Mouse (Mus musculus): ENCODE results near the gene Gstt3. TPM values are rescaled to one million over a fixed set of nuclear protein-coding genes. Genes with fewer than 3 reads are reported as not detected.

Gstt3 gene
- total and polyA plus RNA-seq, 3 experiments: 72.3 to 163 (median 109) TPM

DNA sequence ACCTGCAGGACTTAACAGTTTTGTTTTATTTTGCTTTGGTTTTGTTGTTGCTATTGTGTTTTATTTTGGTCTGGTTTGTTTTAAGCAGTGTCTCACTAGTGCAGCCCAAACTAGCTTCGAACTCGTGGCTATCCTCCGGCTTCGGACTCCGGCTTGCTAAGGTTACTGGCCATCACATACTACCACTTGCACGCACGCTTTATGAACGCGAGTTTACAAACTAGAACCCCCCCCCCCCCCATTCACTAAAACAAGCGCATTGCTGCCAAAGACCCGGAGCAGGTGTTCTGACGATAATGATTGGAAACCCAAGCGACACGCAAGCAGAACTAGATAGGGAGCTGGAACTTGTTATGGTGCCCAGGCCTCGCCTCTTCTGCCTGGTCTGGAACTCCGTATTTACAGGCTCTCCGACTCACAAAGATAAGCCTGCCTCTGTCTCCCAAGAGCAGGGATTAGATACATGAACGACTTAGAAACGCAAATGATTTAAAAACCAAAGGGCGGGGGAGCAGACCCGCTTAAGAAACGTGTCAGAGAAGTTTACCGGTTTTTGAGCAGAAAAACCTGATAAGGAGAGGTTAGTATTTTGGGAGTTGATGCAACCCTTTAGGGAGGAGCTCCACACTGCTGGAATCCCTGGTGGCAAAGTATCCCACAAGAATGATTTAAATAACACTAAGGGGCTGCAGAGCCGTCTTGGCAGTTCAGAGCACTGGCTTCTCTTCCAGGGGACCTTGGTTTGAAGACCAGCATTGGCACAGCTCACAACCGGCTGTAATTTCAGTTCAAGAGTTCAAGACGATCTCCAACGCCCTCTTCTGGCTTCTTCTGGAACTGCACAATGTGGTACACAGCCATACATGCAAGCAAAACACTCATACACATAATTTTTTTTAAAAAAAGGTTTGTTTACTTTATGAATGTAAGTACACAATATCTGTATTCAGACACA lies 16.4 kb downstream of the Gstt3 start (continued):
- TF ChIP-seq BHLHE40 (IDR thresholded peaks at IDR 0.05; ENCODE audit: low read depth, low read length): 0 out of 2 replicates have a peak, but pooled peaks have one; percentile 10
- TF ChIP-seq MEF2A (IDR thresholded peaks at IDR 0.05; ENCODE audit: borderline replicate concordance, low read depth, low read length): 0 out of 2 replicates have a peak, but pooled peaks have one; percentile 20
- peak; percentile 71 to 78 for TF ChIP-seq CTCF (conservative IDR thresholded peaks at IDR 0.05 in 1 of 2, IDR thresholded peaks at IDR 0.05 in 1 of 2; ENCODE audit: low read depth in 2 of 2, low read length in 2 of 2)
- TF ChIP-seq JUND (conservative IDR thresholded peaks at IDR 0.05; ENCODE audit: low read depth, low read length): no peak
- TF ChIP-seq NRF1 (IDR thresholded peaks at IDR 0.05; ENCODE audit: low read depth, low read length): no peak
- no peak for TF ChIP-seq RCOR1 (conservative IDR thresholded peaks at IDR 0.05; ENCODE audit: low read depth, low read length)
- 0 out of 2 replicates have a peak, but pooled peaks have one; percentile 28 for TF ChIP-seq ETS1 (conservative IDR thresholded peaks at IDR 0.05; ENCODE audit: low read depth, low read length)
- TF ChIP-seq PAX5 (IDR thresholded peaks at IDR 0.05; ENCODE audit: low read length): no peak

DNA sequence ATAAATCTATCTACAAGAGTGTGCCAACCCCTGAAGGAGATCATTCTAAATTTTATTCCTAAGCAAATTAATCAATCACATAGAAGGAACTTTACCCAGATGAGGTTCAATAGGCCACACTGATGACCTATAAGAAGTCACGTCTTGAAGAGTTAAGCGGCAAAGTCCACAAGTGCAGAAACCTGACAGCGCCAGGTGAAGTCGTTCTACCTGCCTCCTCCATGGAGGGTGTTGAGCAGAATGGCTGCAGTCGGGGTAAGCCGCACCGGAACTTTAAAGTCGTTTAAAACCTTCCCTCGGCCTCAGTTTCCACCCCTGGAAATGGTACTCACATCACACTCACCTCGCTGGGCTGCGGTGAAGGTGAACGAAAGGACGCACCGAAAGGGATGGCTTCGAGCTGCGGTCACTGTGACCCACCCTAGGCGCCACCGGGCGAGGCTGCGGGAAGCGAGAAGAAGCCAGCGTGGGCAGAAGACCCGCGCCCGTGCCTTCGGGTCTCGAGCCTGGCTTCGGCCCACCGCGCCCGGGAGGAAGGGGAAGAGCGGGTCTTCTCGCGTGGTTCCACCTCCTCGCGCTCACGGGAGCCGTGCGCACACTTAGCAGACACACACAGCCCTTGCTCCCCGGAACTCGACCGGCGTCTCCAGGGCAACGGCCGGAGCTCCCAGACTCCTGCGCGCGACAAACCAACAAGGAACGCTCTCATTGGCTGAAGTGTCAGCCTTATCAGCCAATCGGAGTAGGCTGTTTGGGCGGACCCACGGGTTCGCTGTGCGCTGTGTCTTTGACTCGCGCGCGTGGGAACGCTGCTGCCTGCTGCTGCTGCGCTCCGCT lies 17.3 kb downstream of the Gstt3 start, which contains the start of gene Cabin1:
Gene Cabin1 (minus strand): TSS at position 660 of the 837 bp plus-strand sequence.
- peak within 1 kb of the TSS; percentile 73 to 97 (median 93) for H3K4me3 ChIP-seq (replicated peaks in 1 of 3; ENCODE audit: low read depth in 2 of 3, low read length in 2 of 3, poor library complexity in 1 of 3)
- H3K9me3 ChIP-seq (replicated peaks; ENCODE audit: low read length): peaks cover 8% of the 10 kb centered on the region
- peaks cover 9 to 31% of the 10 kb centered on the region in 2 experiments for H3K36me3 ChIP-seq (replicated peaks in 1 of 2; ENCODE audit: control insufficient read depth in 1 of 2, insufficient read depth in 1 of 2, low read length in 1 of 2)
- H3K27me3 ChIP-seq (replicated peaks): no peaks in the 10 kb centered on the region
- in situ Hi-C loops (cut with MboI; ENCODE audit: low pct_ligation_motif_present, low pct_unique_long_range_greater_than_20kb, low sequenced_read_pairs) (no loop called here), dilution Hi-C loops (cut with MboI; ENCODE audit: extremely low pct_ligation_motif_present, extremely low pct_unique_long_range_greater_than_20kb, low sequenced_read_pairs) (no loop called here)
- peaks cover 42% of the 10 kb centered on the region for H3K79me2 ChIP-seq (replicated peaks; ENCODE audit: control insufficient read depth, extremely low read depth, insufficient read depth, poor library complexity, severe bottlenecking)
- DNase-seq (ENCODE audit: extremely low read depth): peak; percentile 99
- peak within 1 kb of the TSS; percentile 89 for H3K9ac ChIP-seq (ENCODE audit: insufficient read depth, low read depth)
- peak within 1 kb of the TSS; percentile 84 for H3K4me2 ChIP-seq (ENCODE audit: insufficient read depth, low read depth, poor library complexity, severe bottlenecking)
- H3K4me1 ChIP-seq (ENCODE audit: control insufficient read depth in 1 of 2, insufficient read depth in 2 of 2): peaks cover 8 to 17% of the 10 kb centered on the region in 2 experiments
- H3K27ac ChIP-seq (ENCODE audit: insufficient read depth, low read depth): peak within 1 kb of the TSS; percentile 54
- TF ChIP-seq KAT2A (IDR thresholded peaks at IDR 0.05; ENCODE audit: insufficient replicate concordance, low read length) (peak; percentile 81; the same call in 1 of the 2 replicates), JUND (conservative IDR thresholded peaks at IDR 0.05; ENCODE audit: low read depth, low read length) (no peak), POLR2AphosphoS2 (IDR thresholded peaks at IDR 0.05; ENCODE audit: low read depth, low read length) (peak; percentile 75; the same call in 1 of the 2 replicates), POLR2A (IDR thresholded peaks at IDR 0.05; ENCODE audit: low read depth, low read length) (peak; percentile 91), ZC3H11A (IDR thresholded peaks at IDR 0.05; ENCODE audit: low read depth, low read length) (no peak), ELF1 (IDR thresholded peaks at IDR 0.05; ENCODE audit: low read depth, low read length) (peak; percentile 87), IRF4 (IDR thresholded peaks at IDR 0.05; ENCODE audit: low read depth, low read length) (peak; percentile 34; the same call in 1 of the 2 replicates), MEF2A (IDR thresholded peaks at IDR 0.05; ENCODE audit: borderline replicate concordance, low read depth, low read length) (no peak), RAD21 (IDR thresholded peaks at IDR 0.05; ENCODE audit: low read depth, low read length) (no peak), CHD2 (IDR thresholded peaks at IDR 0.05; ENCODE audit: low read length) (peak; percentile 96), GABPA (IDR thresholded peaks at IDR 0.05; ENCODE audit: insufficient replicate concordance, low read depth, low read length) (no peak), USF1 (IDR thresholded peaks at IDR 0.05; ENCODE audit: low read depth, low read length) (no peak), MXI1 (IDR thresholded peaks at IDR 0.05; ENCODE audit: low read depth, low read length) (peak; percentile 98), TCF12 (IDR thresholded peaks at IDR 0.05; ENCODE audit: low read depth, low read length) (peak; percentile 69), CHD1 (IDR thresholded peaks at IDR 0.05; ENCODE audit: low read depth, low read length) (no peak), MYC (IDR thresholded peaks at IDR 0.05; ENCODE audit: low read depth, low read length) (no peak; the same call in 1 of the 2 replicates), CTCF (conservative IDR thresholded peaks at IDR 0.05 in 1 of 2, IDR thresholded peaks at IDR 0.05 in 1 of 2; ENCODE audit: low read depth in 2 of 2, low read length in 2 of 2) (no peak), RCOR1 (conservative IDR thresholded peaks at IDR 0.05; ENCODE audit: low read depth, low read length) (no peak), BHLHE40 (IDR thresholded peaks at IDR 0.05; ENCODE audit: low read depth, low read length) (peak; percentile 82), NELFE (IDR thresholded peaks at IDR 0.05; ENCODE audit: low read depth, low read length) (peak; percentile 91), ZNF384 (IDR thresholded peaks at IDR 0.05; ENCODE audit: low read depth, low read length) (no peak), MAZ (IDR thresholded peaks at IDR 0.05; ENCODE audit: low read depth, low read length) (no peak), JUN (IDR thresholded peaks at IDR 0.05; ENCODE audit: insufficient read depth, low read depth, low read length) (no peak), PAX5 (IDR thresholded peaks at IDR 0.05; ENCODE audit: low read length) (no peak), HCFC1 (IDR thresholded peaks at IDR 0.05; ENCODE audit: low read depth, low read length) (peak; percentile 87), MAX (IDR thresholded peaks at IDR 0.05; ENCODE audit: low read length) (0 out of 2 replicates have a peak, but pooled peaks have one; percentile 61), SIN3A (IDR thresholded peaks at IDR 0.05; ENCODE audit: low read length) (peak; percentile 84), ETS1 (conservative IDR thresholded peaks at IDR 0.05; ENCODE audit: low read depth, low read length) (no peak), EP300 (IDR thresholded peaks at IDR 0.05; ENCODE audit: low read length) (no peak), MAFK (IDR thresholded peaks at IDR 0.05; ENCODE audit: insufficient replicate concordance, low read length) (no peak)
